20 mouse cellular contexts compared by ENCODE assay signal in the genomic region with DNA sequence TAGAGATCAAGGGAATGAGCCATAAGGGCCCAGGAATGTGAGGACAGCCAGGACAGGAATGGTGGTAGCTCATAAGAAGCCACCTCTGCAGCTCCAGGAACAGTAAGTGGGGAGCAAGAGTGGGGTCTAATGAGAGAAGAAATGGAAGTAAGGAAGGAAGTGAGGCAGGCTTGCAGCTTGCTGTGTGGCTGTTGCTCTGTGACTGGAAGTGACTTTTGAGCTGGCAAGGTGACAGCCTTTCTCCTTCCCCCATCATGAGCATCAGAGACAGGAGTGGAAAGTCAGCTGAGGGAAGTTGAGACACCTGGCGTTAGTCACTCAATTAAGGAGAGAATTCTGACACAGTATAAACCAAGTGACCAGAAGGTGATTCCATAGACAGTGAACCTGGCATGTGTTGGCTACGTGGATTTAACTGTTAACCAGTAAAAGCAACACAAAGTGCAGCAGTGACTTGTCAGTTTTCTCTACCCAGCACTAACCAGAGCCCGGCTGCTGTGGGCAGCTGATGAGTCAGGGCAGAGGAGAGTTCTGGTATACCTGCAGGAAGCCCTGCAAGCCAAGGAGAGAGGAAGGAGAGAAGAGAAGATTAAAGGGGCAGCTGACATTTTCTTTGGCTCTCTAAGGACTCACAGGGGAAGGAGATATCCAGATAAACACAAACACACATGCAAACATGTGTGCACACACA. TPM values are rescaled to one million over a fixed set of nuclear protein-coding genes. Genes with fewer than 3 reads are reported as not detected.
"Had no signal": no experiment of that assay in that cellular context is flagged by ENCODE, and none has a peak within 500 bp of the region (broad histone marks: within the 10 kb centered on the region; RNA-seq: fewer than 3 reads in every experiment).

No protein-coding gene starts in this region.

- H3K4me3 ChIP-seq: midbrain, embryonic 10.5 days; midbrain, embryonic 12.5 days; myocyte; neural tube, embryonic 13.5 days; neural tube, embryonic 15.5 days had no signal

- H3K4me1 ChIP-seq: midbrain, embryonic 10.5 days; midbrain, embryonic 12.5 days; neural tube, embryonic 13.5 days; neural tube, embryonic 15.5 days had no signal

- H3K9me3 ChIP-seq: midbrain, embryonic 10.5 days; midbrain, embryonic 12.5 days; neural tube, embryonic 13.5 days; neural tube, embryonic 15.5 days had no signal

- H3K27ac ChIP-seq: midbrain, embryonic 10.5 days; midbrain, embryonic 12.5 days; neural tube, embryonic 13.5 days; neural tube, embryonic 15.5 days had no signal

- H3K4me2 ChIP-seq: lung, embryonic 14.5 days; midbrain, embryonic 12.5 days; neural tube, embryonic 13.5 days; neural tube, embryonic 15.5 days had no signal

- DNase-seq: lung, adult 18-20 months; lung, embryonic 14.5 days; lung, postnatal 10 days; lung, postnatal 4 days; midbrain, embryonic 14.5 days; retina, postnatal 1 day; right cerebral cortex, adult 18-20 months; right cerebral cortex, postnatal 25 days; right cerebral cortex, postnatal 4 days; spleen, adult 18-20 months; thymus, adult 2 months; thymus, postnatal 36 days had no signal

- ATAC-seq: midbrain, embryonic 16.5 days had no signal

- H3K36me3 ChIP-seq: midbrain, embryonic 10.5 days; midbrain, embryonic 12.5 days; neural tube, embryonic 13.5 days; neural tube, embryonic 15.5 days had no signal

- H3K27me3 ChIP-seq: midbrain, embryonic 12.5 days; neural tube, embryonic 13.5 days; neural tube, embryonic 15.5 days had no signal

- H3K9ac ChIP-seq: lung, embryonic 14.5 days; midbrain, embryonic 12.5 days; neural tube, embryonic 13.5 days; neural tube, embryonic 15.5 days had no signal

RNA-seq across cellular contexts. Expression of a gene that starts 49.9 kb away (rescaled TPM):
- total RNA-seq: megakaryocyte-erythroid progenitor cell, adult 5-6 weeks had no signal
- polyA plus RNA-seq: liver, embryonic 16.5 days; myocyte had no signal
